In the genomic region with DNA sequence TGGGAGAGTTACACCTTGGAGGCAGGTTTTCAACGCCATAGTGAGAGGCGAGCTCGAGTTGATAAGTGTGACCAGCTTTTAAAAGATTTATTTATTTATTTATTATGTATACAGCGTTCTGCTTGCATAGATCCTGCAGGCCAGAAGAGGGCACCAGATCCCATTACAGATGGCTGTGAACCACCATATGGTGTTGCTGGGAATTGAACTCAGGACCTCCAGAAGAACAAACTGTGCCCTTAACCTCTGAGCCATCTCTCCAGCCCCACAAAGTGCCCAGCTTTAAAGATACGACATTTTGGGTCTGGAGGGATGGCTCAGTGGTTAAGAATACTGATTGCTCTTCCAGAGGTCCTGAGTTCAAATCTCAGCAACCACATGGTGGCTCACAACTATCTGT, we compare ENCODE assay signal across 8 mouse cellular contexts. TPM values are rescaled to one million over a fixed set of nuclear protein-coding genes. Genes with fewer than 3 reads are reported as not detected.
A peak's percentile ranks its signal among the peaks of the same experiment; 100 is the strongest.
DNase-seq lines count a peak whose midpoint lies in the region; ATAC-seq and TF ChIP-seq lines count a peak whose summit lies in the region.

No protein-coding gene starts in this region.

- no peak for ATAC-seq in intestine, postnatal 0 days
- ATAC-seq in intestine, embryonic 15.5 days: no peak
- ATAC-seq in hindbrain, embryonic 14.5 days (ENCODE audit: low FRiP score): no peak
- no peak for ATAC-seq in heart, embryonic 11.5 days (replicated peaks; ENCODE audit: insufficient number of reproducible peaks, low FRiP score, low TSS enrichment)

- no peak overlapping the region for H3K27ac ChIP-seq in intestine, postnatal 0 days (ENCODE audit: low read depth, low read length)
- no peak overlapping the region for H3K27ac ChIP-seq in intestine, embryonic 15.5 days
- no peak overlapping the region for H3K27ac ChIP-seq in hindbrain, embryonic 14.5 days
- H3K27ac ChIP-seq in heart, embryonic 11.5 days (ENCODE audit: low read depth, low read length): no peak overlapping the region

- H3K4me2 ChIP-seq in intestine, postnatal 0 days (replicated peaks; ENCODE audit: low read depth): no peak overlapping the region
- no peak overlapping the region for H3K4me2 ChIP-seq in intestine, embryonic 15.5 days (replicated peaks)
- peak overlapping the region; percentile 95; the same call in 1 of the 2 replicates for H3K4me2 ChIP-seq in hindbrain, embryonic 14.5 days (replicated peaks)
- no peak overlapping the region for H3K4me2 ChIP-seq in heart, embryonic 11.5 days

- no peak overlapping the region for H3K9ac ChIP-seq in intestine, postnatal 0 days (ENCODE audit: low read depth, low read length)
- H3K9ac ChIP-seq in intestine, embryonic 15.5 days: no peak overlapping the region; the same call in 1 of the 2 replicates
- 0 out of 2 replicates have a peak overlapping the region, but pooled peaks have one; percentile 71 for H3K9ac ChIP-seq in hindbrain, embryonic 14.5 days
- H3K9ac ChIP-seq in heart, embryonic 11.5 days (ENCODE audit: low read depth, low read length): no peak overlapping the region

- 53% methylated on average over 5 of the region's 5 CpGs for WGBS in intestine, postnatal 0 days
- 44% methylated on average over 5 of the region's 5 CpGs for WGBS in intestine, embryonic 15.5 days
- 44% methylated on average over 5 of the region's 5 CpGs for WGBS in hindbrain, embryonic 14.5 days
- 33% methylated on average over 5 of the region's 5 CpGs for WGBS in heart, embryonic 11.5 days (ENCODE audit: insufficient replicate concordance)

- H3K36me3 ChIP-seq in intestine, postnatal 0 days (ENCODE audit: control insufficient read depth, insufficient read depth): peaks cover 9% of the 10 kb centered on the region
- H3K36me3 ChIP-seq in intestine, embryonic 15.5 days: no peaks in the 10 kb centered on the region
- H3K36me3 ChIP-seq in hindbrain, embryonic 14.5 days (replicated peaks; ENCODE audit: control insufficient read depth, insufficient read depth): 0 out of 2 replicates have a peak, but pooled peaks cover 8% of the 10 kb centered on the region
- H3K36me3 ChIP-seq in heart, embryonic 11.5 days (ENCODE audit: control insufficient read depth, insufficient read depth, low read length): no peaks in the 10 kb centered on the region

- H3K27me3 ChIP-seq in intestine, postnatal 0 days (replicated peaks; ENCODE audit: control insufficient read depth, insufficient read depth, low read length): no peaks in the 10 kb centered on the region
- H3K27me3 ChIP-seq in intestine, embryonic 15.5 days (replicated peaks): no peaks in the 10 kb centered on the region
- no peaks in the 10 kb centered on the region for H3K27me3 ChIP-seq in hindbrain, embryonic 14.5 days (ENCODE audit: control insufficient read depth, insufficient read depth, low read length)
- H3K27me3 ChIP-seq in heart, embryonic 11.5 days (ENCODE audit: control insufficient read depth, insufficient read depth, low read length): peaks cover 12% of the 10 kb centered on the region

- intact Hi-C loops in left cerebral cortex, postnatal 14 days (cut with DNase I): no loop called here

- H3K4me3 ChIP-seq in intestine, postnatal 0 days (ENCODE audit: low read depth, low read length): no peak overlapping the region
- no peak overlapping the region for H3K4me3 ChIP-seq in intestine, embryonic 15.5 days (replicated peaks)
- H3K4me3 ChIP-seq in hindbrain, embryonic 14.5 days (replicated peaks; ENCODE audit: low read length): no peak overlapping the region
- H3K4me3 ChIP-seq in heart, embryonic 11.5 days (ENCODE audit: low read depth, low read length): no peak overlapping the region

- H3K4me1 ChIP-seq in intestine, postnatal 0 days (replicated peaks; ENCODE audit: control insufficient read depth, insufficient read depth, low read length): peaks cover 5% of the 10 kb centered on the region
- H3K4me1 ChIP-seq in intestine, embryonic 15.5 days (replicated peaks): peaks cover 39% of the 10 kb centered on the region
- peaks cover 39% of the 10 kb centered on the region for H3K4me1 ChIP-seq in hindbrain, embryonic 14.5 days (replicated peaks; ENCODE audit: control insufficient read depth, insufficient read depth, low read length)
- H3K4me1 ChIP-seq in heart, embryonic 11.5 days (ENCODE audit: control insufficient read depth, insufficient read depth, low read length): peaks cover 35% of the 10 kb centered on the region

- H3K9me3 ChIP-seq in intestine, postnatal 0 days (ENCODE audit: control insufficient read depth): no peaks in the 10 kb centered on the region
- H3K9me3 ChIP-seq in intestine, embryonic 15.5 days: no peaks in the 10 kb centered on the region
- H3K9me3 ChIP-seq in hindbrain, embryonic 14.5 days (ENCODE audit: control insufficient read depth, low read length): no peaks in the 10 kb centered on the region
- H3K9me3 ChIP-seq in heart, embryonic 11.5 days (replicated peaks; ENCODE audit: control insufficient read depth, low read length): no peaks in the 10 kb centered on the region

- peak; percentile 30 for DNase-seq in thymus, postnatal 25 days
- DNase-seq in thymus, adult 18-20 months: no peak
- DNase-seq in hindbrain, embryonic 14.5 days (ENCODE audit: low spot score): no peak
- no peak for DNase-seq in c-Kit-positive CD71-positive TER-119-positive erythroid progenitor cells, embryonic 14.5 days (ENCODE audit: low spot score)
- DNase-seq in left cerebral cortex, postnatal 14 days (ENCODE audit: low spot score in 2 of 2): no peak

- TF ChIP-seq CTCF in intestine, postnatal 0 days (IDR thresholded peaks at IDR 0.05; ENCODE audit: low read depth): peak; percentile 68

RNA-seq across cellular contexts. Expression of a gene that starts 1.6 kb away (rescaled TPM):
- 6.7 and 7.6 TPM in 2 replicates for polyA plus RNA-seq in intestine, postnatal 0 days (2015; fragmentation: Nextera tagmentation; extraction: Ambion mirVana)
- polyA plus RNA-seq in intestine, embryonic 15.5 days (2015; fragmentation: Nextera tagmentation; extraction: Ambion mirVana): 15.6 and 19.0 TPM in 2 replicates
- 19.1 and 20.7 TPM in 2 replicates for polyA plus RNA-seq in hindbrain, embryonic 14.5 days (2014; fragmentation: Nextera tagmentation; extraction: Ambion mirVana)
- polyA plus RNA-seq in heart, embryonic 11.5 days (2014; fragmentation: Nextera tagmentation; extraction: Ambion mirVana): 11.8 and 12.2 TPM in 2 replicates
- total RNA-seq in left cerebral cortex, postnatal 14 days (2021): 10 to 100 TPM; 11.5 to 13.2 TPM

RNA-seq across cellular contexts. Expression of a gene that starts 9.3 kb away (rescaled TPM):
- polyA plus RNA-seq in intestine, postnatal 0 days (2015; fragmentation: Nextera tagmentation; extraction: Ambion mirVana): 0.08 TPM in 1 of 2 replicates, not detected in the other
- 0.19 and 0.44 TPM in 2 replicates for polyA plus RNA-seq in intestine, embryonic 15.5 days (2015; fragmentation: Nextera tagmentation; extraction: Ambion mirVana)
- polyA plus RNA-seq in hindbrain, embryonic 14.5 days (2014; fragmentation: Nextera tagmentation; extraction: Ambion mirVana): 0.90 and 1.0 TPM in 2 replicates
- 0.14 and 0.16 TPM in 2 replicates for polyA plus RNA-seq in heart, embryonic 11.5 days (2014; fragmentation: Nextera tagmentation; extraction: Ambion mirVana)
- total RNA-seq in left cerebral cortex, postnatal 14 days (2021): under 1 TPM; 0.49 to 0.55 TPM

RNA-seq across cellular contexts. Expression of a gene that starts 10.0 kb away (rescaled TPM):
- polyA plus RNA-seq in intestine, postnatal 0 days (2015; fragmentation: Nextera tagmentation; extraction: Ambion mirVana): 9.7 and 10.7 TPM in 2 replicates
- polyA plus RNA-seq in intestine, embryonic 15.5 days (2015; fragmentation: Nextera tagmentation; extraction: Ambion mirVana): 31.3 and 31.7 TPM in 2 replicates
- polyA plus RNA-seq in hindbrain, embryonic 14.5 days (2014; fragmentation: Nextera tagmentation; extraction: Ambion mirVana): 24.4 and 26.1 TPM in 2 replicates
- 18.0 and 19.0 TPM in 2 replicates for polyA plus RNA-seq in heart, embryonic 11.5 days (2014; fragmentation: Nextera tagmentation; extraction: Ambion mirVana)
- 10 to 100 TPM; 21.3 to 21.9 TPM for total RNA-seq in left cerebral cortex, postnatal 14 days (2021)

RNA-seq across cellular contexts. Expression of a gene that starts 20.5 kb away (rescaled TPM):
- polyA plus RNA-seq in intestine, postnatal 0 days (2015; fragmentation: Nextera tagmentation; extraction: Ambion mirVana): 5.3 and 5.8 TPM in 2 replicates
- 10.6 and 10.9 TPM in 2 replicates for polyA plus RNA-seq in intestine, embryonic 15.5 days (2015; fragmentation: Nextera tagmentation; extraction: Ambion mirVana)
- polyA plus RNA-seq in hindbrain, embryonic 14.5 days (2014; fragmentation: Nextera tagmentation; extraction: Ambion mirVana): 2.5 and 3.2 TPM in 2 replicates
- polyA plus RNA-seq in heart, embryonic 11.5 days (2014; fragmentation: Nextera tagmentation; extraction: Ambion mirVana): 11.4 and 17.8 TPM in 2 replicates
- total RNA-seq in left cerebral cortex, postnatal 14 days (2021): 10 to 100 TPM; 12.7 to 13.4 TPM

RNA-seq across cellular contexts. Expression of a gene that starts 33.0 kb away (rescaled TPM):
- polyA plus RNA-seq in intestine, postnatal 0 days (2015; fragmentation: Nextera tagmentation; extraction: Ambion mirVana): 10.6 and 11.0 TPM in 2 replicates
- polyA plus RNA-seq in intestine, embryonic 15.5 days (2015; fragmentation: Nextera tagmentation; extraction: Ambion mirVana): 20.4 and 21.0 TPM in 2 replicates
- polyA plus RNA-seq in hindbrain, embryonic 14.5 days (2014; fragmentation: Nextera tagmentation; extraction: Ambion mirVana): 20.6 and 26.4 TPM in 2 replicates
- 14.3 and 21.7 TPM in 2 replicates for polyA plus RNA-seq in heart, embryonic 11.5 days (2014; fragmentation: Nextera tagmentation; extraction: Ambion mirVana)
- total RNA-seq in left cerebral cortex, postnatal 14 days (2021): 10 to 100 TPM; 14.2 to 14.4 TPM
